Mouse (Mus musculus) limb, embryonic 15.5 days (tissue): Measurements from ENCODE around the gene Hist1h2af. TPM values are rescaled to one million over a fixed set of nuclear protein-coding genes. Genes with fewer than 3 reads are reported as not detected.
"Not testable (repeated sequence)": the region's sequence is repeated elsewhere in the genome, so short reads cannot be mapped to it uniquely, and the experiment has no call there.

ENCODE experiments used
- ATAC-seq: fragments of 200-750 bp; cut with Nextera tagmentation; 2 replicates; pipeline ENCODE4 v1.8.0; 2017; ENCODE audit warnings: low read depth, moderate TSS enrichment; ENCODE audit not compliant: insufficient number of reproducible peaks, low FRiP score, low TSS enrichment
- H3K27ac ChIP-seq: fragments of 300-500 bp; sonication (generic); 2 replicates; pipeline ENCODE4 v1.5.1; 2015; ENCODE audit warnings: moderate library complexity, mild to moderate bottlenecking, inconsistent platforms
- H3K27me3 ChIP-seq: fragments of 300-500 bp; sonication (generic); 2 replicates; pipeline ENCODE4 v1.6.1; 2015; ENCODE audit warnings: inconsistent platforms
- H3K36me3 ChIP-seq: fragments of 300-500 bp; sonication (generic); 2 replicates; pipeline ENCODE4 v1.6.1; 2015; ENCODE audit warnings: inconsistent platforms
- H3K4me1 ChIP-seq: fragments of 300-500 bp; sonication (generic); 2 replicates; pipeline ENCODE4 v1.6.1; 2015; ENCODE audit warnings: inconsistent platforms
- H3K4me2 ChIP-seq: fragments of 300-500 bp; sonication (generic); 2 replicates; pipeline ENCODE4 v1.6.1; 2015; ENCODE audit warnings: mild to moderate bottlenecking, inconsistent platforms
- H3K4me3 ChIP-seq: fragments of 300-500 bp; sonication (generic); 2 replicates; pipeline ENCODE4 v1.5.1; 2015; ENCODE audit warnings: mild to moderate bottlenecking, inconsistent platforms
- H3K9ac ChIP-seq: fragments of 300-500 bp; sonication (generic); 2 replicates; pipeline ENCODE4 v1.6.1; 2015; ENCODE audit warnings: inconsistent platforms
- H3K9me3 ChIP-seq: fragments of 300-500 bp; sonication (generic); 2 replicates; pipeline ENCODE4 v1.6.1; 2016; ENCODE audit warnings: inconsistent platforms
- WGBS: fragments of 180-500 bp; shearing (Covaris S2); methylation state at CpG from one replicate; pipeline ENCODE4 v1.1.7; 2015; 5-methylcytosine and 5-hydroxymethylcytosine counted together
- polyA plus RNA-seq: library from polyadenylated mRNA; unstranded; fragments of >200 nt; fragmentation: Nextera tagmentation; extraction: Ambion mirVana; gene quantifications from 2 replicates; pipeline ENCODE4 v1.2.1, GENCODE M21; 2015

The Hist1h2af gene
- polyA plus RNA-seq, 1 experiment from 2014 or later: 7.5 TPM

GRCm38 (mm10) chr13:23551931-23552914 lies 18.5 kb downstream of the Hist1h2af start:
- Histone ChIP-seq H3K9ac (no peak overlapping the region), H3K27me3 (no peaks in the 10 kb centered on the region), H3K4me1 (peaks cover 20% of the 10 kb centered on the region), H3K27ac (peak overlapping the region; percentile 92), H3K36me3 (no peaks in the 10 kb centered on the region), H3K4me2 (peak overlapping the region; percentile 62), H3K4me3 (peak overlapping the region; percentile 46; the same call in 1 of the 2 replicates), H3K9me3 (no peaks in the 10 kb centered on the region)
- WGBS: 54% methylated on average over 8 of the region's 8 CpGs
- ATAC-seq: no peak

DNA sequence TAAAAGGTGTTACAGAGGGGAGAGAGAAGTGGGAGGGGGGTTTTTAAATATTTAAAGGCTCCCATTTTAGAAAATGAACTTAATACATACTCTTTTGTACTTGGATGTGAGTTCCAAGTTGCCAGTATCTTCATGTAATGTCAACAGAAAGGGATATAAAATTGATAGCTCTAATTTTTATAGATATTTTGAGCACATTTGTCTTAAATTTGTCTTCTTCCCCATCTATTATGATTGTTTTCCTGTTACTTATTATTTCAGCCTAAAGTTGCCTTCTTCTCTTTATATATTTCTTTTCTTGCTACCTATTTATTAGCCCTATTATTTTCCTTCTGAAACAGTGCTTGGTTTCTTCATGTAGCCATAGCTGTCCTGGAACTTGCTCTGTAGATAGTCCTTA lies 19.3 kb downstream of the Hist1h2af start, which contains the start of gene Hist1h1d:
Hist1h1d (plus strand) TSS at position 301 of the 400 bp plus-strand sequence.
- H3K36me3 ChIP-seq: no peaks in the 10 kb centered on the region
- peaks cover 20% of the 10 kb centered on the region for H3K4me1 ChIP-seq
- no peaks in the 10 kb centered on the region for H3K9me3 ChIP-seq
- no peaks in the 10 kb centered on the region for H3K27me3 ChIP-seq
- ATAC-seq: no peak
- no peak within 1 kb of the TSS for H3K4me3 ChIP-seq
- no peak within 1 kb of the TSS for H3K9ac ChIP-seq
- peak within 1 kb of the TSS; percentile 62 for H3K4me2 ChIP-seq
- H3K27ac ChIP-seq: peak within 1 kb of the TSS; percentile 97

- ATAC-seq: no peak
- Histone ChIP-seq H3K9me3 (no peaks in the 10 kb centered on the region), H3K36me3 (no peaks in the 10 kb centered on the region), H3K4me2 (peak overlapping the region; percentile 92), H3K27ac (peak overlapping the region; percentile 97), H3K4me3 (peak overlapping the region; percentile 56), H3K4me1 (peaks cover 20% of the 10 kb centered on the region), H3K9ac (0 out of 2 replicates have a peak overlapping the region, but pooled peaks have one; percentile 64), H3K27me3 (no peaks in the 10 kb centered on the region)
- WGBS: 17% methylated on average over 9 of the region's 9 CpGs
Measured at GRCm38 (mm10) chr13:23554393-23554792, 20.7 kb downstream of the Hist1h2af start.

GRCm38 (mm10) chr13:23554925-23555838 lies 21.5 kb downstream of the Hist1h2af start:
- peak overlapping the region; percentile 97 for H3K27ac ChIP-seq
- WGBS: under 1% methylated on average over 54 of the region's 54 CpGs

DNA sequence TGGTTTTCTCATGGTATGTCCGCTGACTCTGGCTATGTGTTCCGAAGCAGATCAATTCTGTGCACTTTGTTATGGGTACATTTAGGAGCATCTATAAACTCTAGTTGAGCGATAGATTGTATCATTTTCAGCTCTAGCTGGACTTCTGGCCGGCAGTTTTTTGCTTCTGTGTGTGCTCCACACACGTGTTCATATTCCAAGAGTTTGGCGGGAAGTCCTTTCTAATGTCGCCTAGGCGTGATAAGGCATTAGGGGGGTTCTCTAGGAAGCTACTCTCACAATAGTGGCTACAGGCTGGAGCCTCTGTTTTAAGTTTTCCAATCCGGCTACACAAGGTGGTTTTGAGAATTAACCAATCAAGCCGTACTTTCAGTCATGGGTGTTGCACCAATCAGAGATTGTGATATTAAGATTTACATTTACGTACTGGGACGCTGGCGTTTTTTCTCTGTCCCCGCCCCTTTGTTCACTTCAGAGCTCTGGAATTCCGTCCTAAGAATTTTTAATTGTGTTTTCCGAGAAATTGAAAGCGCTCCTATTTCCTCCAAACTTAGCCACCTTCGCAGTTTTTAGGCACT lies 22.2 kb downstream of the Hist1h2af start:
- Histone ChIP-seq H3K9me3 (no peaks in the 10 kb centered on the region), H3K4me1 (peaks cover 15% of the 10 kb centered on the region), H3K27ac (peak overlapping the region; percentile 97), H3K36me3 (no peaks in the 10 kb centered on the region), H3K27me3 (no peaks in the 10 kb centered on the region), H3K9ac (peak overlapping the region; percentile 64), H3K4me2 (peak overlapping the region; percentile 92), H3K4me3 (peak overlapping the region; percentile 56)
- ATAC-seq: peak; percentile 78
- under 1% methylated on average over 18 of the region's 18 CpGs for WGBS

More at GRCm38 (mm10) chr13:23554925-23555838, 21.5 kb downstream of the Hist1h2af start:
- Histone ChIP-seq H3K9me3 (no peaks in the 10 kb centered on the region), H3K4me1 (peaks cover 20% of the 10 kb centered on the region), H3K4me2 (peak overlapping the region; percentile 92), H3K36me3 (no peaks in the 10 kb centered on the region), H3K9ac (peak overlapping the region; percentile 64), H3K4me3 (peak overlapping the region; percentile 56), H3K27me3 (no peaks in the 10 kb centered on the region)
- peak; percentile 88 for ATAC-seq

GRCm38 (mm10) chr13:23556906-23557305 lies 23.2 kb downstream of the Hist1h2af start:
- Histone ChIP-seq H3K4me2 (peak overlapping the region; percentile 22; the same call in 1 of the 2 replicates), H3K4me3 (no peak overlapping the region), H3K9ac (no peak overlapping the region)

DNA sequence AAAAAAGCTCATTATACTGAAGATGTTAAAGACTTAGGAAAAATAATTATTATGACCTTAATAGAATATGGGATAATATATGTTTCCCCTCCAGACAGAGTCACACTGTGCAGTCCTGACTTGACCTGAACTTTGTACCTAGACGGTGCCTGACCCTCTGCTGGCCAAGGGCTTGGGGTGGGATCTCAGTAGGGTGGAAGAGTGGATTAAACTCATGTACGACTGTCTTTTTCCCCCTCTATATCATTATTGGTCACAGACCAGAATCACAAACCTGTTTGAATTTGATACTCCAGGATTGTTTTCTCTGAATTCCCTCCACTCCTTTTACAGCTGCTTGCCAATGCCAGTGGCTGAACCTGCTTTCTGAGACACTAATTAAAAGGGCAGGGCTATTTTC lies 27.0 kb downstream of the Hist1h2af start:
- not testable (repeated sequence) for H3K27ac ChIP-seq, H3K9ac ChIP-seq, H3K4me3 ChIP-seq, H3K27me3 ChIP-seq, H3K4me2 ChIP-seq, H3K4me1 ChIP-seq, H3K36me3 ChIP-seq, H3K9me3 ChIP-seq, ATAC-seq
- 25% methylated on average over 2 of the region's 2 CpGs for WGBS

More at GRCm38 (mm10) chr13:23556906-23557305, 23.2 kb downstream of the Hist1h2af start:
- H3K4me1 ChIP-seq: peaks cover 15% of the 10 kb centered on the region
- no peaks in the 10 kb centered on the region for H3K36me3 ChIP-seq
- no peak for ATAC-seq
- 58% methylated on average over 3 of the region's 3 CpGs for WGBS
- H3K9me3 ChIP-seq: no peaks in the 10 kb centered on the region
- peak overlapping the region; percentile 97 for H3K27ac ChIP-seq
- no peaks in the 10 kb centered on the region for H3K27me3 ChIP-seq

- not testable (repeated sequence) for H3K27me3 ChIP-seq, H3K9ac ChIP-seq, H3K4me1 ChIP-seq, H3K9me3 ChIP-seq, H3K36me3 ChIP-seq, ATAC-seq
- peak overlapping the region; percentile 96; the same call in 1 of the 2 replicates for H3K27ac ChIP-seq
- peak overlapping the region; percentile 62 for H3K4me2 ChIP-seq
- peak overlapping the region; percentile 49 for H3K4me3 ChIP-seq
- WGBS: 0% methylated on average over 2 of the region's 5 CpGs
Measured at GRCm38 (mm10) chr13:23561531-23561882, 27.8 kb downstream of the Hist1h2af start.

- not testable (repeated sequence) for H3K36me3 ChIP-seq, H3K4me1 ChIP-seq, H3K9me3 ChIP-seq, H3K27me3 ChIP-seq
- H3K4me2 ChIP-seq: peak within 1 kb of the TSS; percentile 62
- peak within 1 kb of the TSS; percentile 96 for H3K27ac ChIP-seq
- peak within 1 kb of the TSS; percentile 31; the same call in 1 of the 2 replicates for H3K9ac ChIP-seq
- peak within 1 kb of the TSS; percentile 49 for H3K4me3 ChIP-seq
- peak; percentile 88 for ATAC-seq
- under 1% methylated on average over 67 of the region's 67 CpGs for WGBS
Measured at GRCm38 (mm10) chr13:23561883-23562659, 28.4 kb downstream of the Hist1h2af start, which contains the start of gene Hist1h3e. Hist1h3e (minus strand) TSS chr13:23562369.

DNA sequence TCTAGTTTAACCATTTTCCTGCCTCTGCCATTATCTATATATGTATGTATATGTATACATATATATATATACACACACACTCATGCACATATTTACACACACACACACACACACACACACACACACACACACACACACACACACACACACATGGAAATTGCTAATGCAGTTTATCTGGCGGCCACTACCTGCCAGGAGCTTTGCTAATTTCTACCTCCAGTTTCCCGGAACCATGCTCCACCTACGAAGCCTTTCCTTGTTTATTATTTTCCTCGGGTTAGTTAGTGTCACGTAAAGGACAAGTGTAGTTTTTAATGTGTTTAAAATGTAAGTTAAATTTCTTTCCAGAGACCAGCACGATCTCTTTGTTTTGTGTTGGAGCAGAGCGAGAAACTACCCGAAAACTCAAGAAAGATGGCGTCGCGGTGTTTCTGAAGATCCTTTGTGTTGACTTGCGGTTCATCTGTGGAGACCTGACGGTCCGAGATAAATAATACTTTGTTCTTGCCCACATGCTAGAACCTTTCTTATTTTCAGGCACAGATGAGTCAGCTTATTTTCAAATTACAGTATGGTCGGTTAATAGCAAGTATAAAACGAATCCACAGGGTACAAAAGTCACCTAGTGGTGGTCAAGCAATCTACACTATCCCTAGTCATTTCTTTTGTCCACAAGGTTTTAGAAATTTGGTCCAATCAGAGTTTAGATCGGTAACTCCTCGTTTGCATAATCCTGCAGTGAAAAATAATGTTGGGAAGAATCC lies 29.2 kb downstream of the Hist1h2af start:
- peak overlapping the region; percentile 49 for H3K4me3 ChIP-seq
- H3K27me3 ChIP-seq: no peaks in the 10 kb centered on the region
- H3K9ac ChIP-seq: no peak overlapping the region; the same call in 1 of the 2 replicates
- peak overlapping the region; percentile 62 for H3K4me2 ChIP-seq
- H3K4me1 ChIP-seq: no peaks in the 10 kb centered on the region
- 3% methylated on average over 18 of the region's 18 CpGs for WGBS
- H3K36me3 ChIP-seq: no peaks in the 10 kb centered on the region
- H3K9me3 ChIP-seq: no peaks in the 10 kb centered on the region
- H3K27ac ChIP-seq: peak overlapping the region; percentile 96
- ATAC-seq: 0 out of 2 replicates have a peak, but pooled peaks have one; percentile 16
